Mouse (Mus musculus): ENCODE results near the gene Mc3r.
A peak's percentile ranks its signal among the peaks of the same experiment; 100 is the strongest.

Mc3r gene

DNA sequence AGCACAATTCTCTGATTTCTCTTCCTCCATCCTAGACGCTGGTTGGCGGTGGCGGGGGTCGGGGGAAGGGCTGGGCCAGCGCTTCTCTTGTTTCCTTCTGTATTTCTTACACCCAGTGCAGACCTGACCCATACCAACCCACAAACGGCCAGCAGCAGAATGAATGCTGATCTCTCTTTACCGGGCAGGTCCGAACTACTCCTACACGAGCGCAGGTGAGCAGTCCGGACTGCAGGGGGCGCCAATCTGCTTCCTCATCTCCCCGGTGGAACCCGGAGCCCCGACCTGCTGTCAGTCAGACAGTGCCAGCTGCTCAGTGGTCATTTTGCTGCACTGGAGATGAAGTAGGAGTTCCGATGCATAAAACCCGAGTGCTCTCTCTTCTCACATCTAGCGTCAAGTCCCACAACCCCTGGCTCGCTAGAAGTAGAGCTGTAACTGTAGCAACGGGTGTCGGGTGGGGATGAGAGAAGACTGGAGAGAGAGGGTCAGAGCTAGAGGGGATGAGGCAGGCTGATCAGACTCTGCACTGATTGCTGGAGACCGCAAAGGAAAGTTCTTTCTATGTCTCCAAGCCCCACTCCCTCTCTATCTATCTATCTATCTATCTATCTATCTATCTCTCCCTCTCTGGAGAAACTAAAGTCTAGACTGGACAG is at the start of gene Mc3r:
Mc3r (plus strand) TSS at position 387 of the 659 bp plus-strand sequence.
- peak; percentile 74 for DNase-seq (ENCODE audit: low spot score)

DNA sequence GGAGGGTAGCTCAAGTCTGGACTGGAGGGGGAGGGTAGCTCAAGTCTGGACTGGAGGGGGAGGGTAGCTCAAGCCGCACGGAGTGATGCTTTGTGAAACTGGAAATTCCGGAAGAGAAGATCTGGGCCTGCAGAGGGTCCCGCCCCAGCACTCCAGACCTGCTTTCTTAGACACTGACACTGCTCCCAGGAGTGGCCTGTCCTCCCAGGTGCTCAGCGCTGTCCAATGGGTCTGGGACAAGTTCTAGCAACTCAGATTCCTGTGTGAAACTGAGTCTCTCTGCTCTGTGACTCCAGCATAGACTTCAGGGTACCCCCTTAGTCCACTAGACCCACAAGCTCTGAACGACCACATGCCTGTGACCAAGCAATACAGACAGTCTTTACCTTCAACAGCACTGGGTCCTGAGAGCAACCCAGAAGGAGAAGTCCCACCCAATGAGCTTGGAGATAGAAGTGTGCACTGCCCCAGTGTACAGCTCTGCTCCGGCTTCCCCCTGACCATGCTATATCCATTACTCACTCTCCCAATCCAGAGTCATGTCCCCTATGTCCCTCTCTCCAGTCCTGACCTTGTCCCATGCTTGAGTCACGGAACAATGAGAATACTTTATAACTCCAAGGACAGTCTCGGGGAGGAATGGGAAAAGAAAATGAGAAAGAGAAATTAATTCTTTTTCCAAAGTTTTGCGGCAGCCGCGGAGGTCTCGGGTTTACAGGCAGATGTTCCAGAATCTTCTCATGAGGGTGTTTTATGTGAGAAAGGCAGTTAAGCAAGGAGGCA is 46.1 kb upstream of the Mc3r start:
- DNase-seq (ENCODE audit: low spot score) = no peak

DNA sequence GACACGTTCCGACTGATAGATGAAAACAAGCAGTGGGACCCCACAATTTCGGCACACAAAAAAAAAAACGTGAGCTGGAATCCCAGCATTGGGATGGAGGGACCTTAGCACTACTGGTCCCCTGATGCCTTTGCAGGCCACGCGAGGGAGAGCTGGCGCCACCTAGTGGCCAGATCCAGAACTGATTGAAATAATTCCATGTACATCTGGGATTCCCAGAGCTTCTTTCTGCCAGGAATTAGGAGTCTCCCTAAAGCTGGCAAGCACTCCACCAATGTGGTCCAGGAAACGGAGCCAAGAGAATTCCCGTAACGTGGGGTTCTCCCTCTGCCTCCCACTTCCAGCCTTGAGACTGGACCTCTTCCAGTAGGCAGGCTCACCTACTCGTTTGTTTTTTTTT is 41.3 kb upstream of the Mc3r start:
- DNase-seq (ENCODE audit: low spot score) = peak; percentile 66

- DNase-seq (ENCODE audit: low spot score) = no peak
Measured at GRCm38 (mm10) chr2:172213480-172213879, 34.8 kb upstream of the Mc3r start.

- DNase-seq (ENCODE audit: low spot score) = no peak
Measured at GRCm38 (mm10) chr2:172214336-172214735, 34.0 kb upstream of the Mc3r start.

- DNase-seq (ENCODE audit: low spot score) = no peak
Measured at GRCm38 (mm10) chr2:172215508-172216162, 32.7 kb upstream of the Mc3r start.

DNA sequence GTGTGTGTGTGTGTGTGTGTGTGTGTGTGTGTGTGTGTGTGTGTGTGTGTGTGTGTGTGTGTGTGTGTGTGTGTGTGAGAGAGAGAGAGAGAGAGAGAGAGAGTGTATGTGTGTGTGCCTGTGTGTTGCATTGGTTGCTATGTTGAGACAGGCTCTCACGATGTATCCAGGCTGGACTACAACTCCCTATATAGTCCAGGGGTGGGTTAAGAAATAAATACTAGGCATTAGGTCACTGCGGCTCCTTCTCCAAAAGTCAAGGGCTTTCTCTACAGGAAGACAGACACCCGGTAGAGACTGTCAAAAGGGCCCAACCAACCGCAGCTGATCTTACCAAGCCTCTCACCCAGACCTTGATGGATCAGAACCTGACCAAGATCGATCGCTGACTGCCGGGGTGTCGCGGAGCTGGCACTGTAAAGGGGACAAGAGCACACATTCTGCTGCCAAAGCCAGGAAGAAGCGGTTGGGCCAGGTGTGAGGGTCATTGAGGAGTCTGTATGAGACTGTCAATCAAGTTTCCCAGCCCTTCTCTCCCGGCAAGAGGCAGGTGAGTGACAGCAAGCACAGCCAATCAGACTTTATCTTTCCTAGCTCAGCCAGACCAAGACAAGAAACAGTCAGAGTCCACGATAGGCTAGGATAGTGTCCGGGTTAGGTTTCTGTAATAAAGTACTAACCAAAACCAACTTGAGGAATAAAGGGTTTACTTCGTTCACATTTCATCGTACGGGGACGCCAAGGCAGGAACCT is 32.0 kb upstream of the Mc3r start:
- DNase-seq (ENCODE audit: low spot score) = peak; percentile 53

GRCm38 (mm10) chr2:172217886-172218285 is 30.4 kb upstream of the Mc3r start:
- DNase-seq (ENCODE audit: low spot score) = no peak

- DNase-seq (ENCODE audit: low spot score) = no peak
Measured at GRCm38 (mm10) chr2:172219186-172219585, 29.1 kb upstream of the Mc3r start.

DNA sequence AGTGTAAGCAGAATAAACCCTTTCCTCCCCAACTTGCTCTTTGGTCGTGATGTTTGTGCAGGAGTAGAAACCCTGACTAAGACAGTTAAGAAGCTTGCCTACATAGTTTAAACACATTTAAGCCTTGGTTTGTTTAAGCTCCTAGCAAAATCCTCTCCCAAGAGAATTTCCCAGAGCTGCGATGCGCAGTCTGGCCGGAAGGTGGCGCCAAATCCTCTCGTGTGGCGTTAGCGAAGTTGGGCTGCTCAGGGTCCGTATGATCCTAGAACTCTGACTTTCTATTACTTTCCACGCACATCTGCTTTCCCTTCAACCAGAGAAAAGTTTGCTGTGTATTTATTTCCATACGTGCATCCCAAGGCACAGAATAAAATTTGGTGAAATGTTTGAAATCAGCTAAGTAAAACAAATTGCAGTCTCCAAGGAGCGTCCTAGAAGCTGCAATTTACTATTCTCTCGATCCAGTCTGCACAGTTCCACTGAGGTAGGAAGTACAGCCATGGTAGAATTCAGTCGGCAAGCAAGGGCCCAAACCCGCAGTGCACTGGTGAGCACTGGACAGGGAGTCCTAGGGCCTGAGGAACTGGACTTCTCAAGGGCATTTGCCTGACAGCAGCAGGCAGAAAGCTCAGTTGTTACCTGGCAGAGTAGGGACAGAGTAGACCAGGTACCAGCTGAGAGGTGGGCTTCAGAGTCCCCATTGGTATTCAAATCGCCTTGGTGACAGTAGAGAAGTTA is 26.5 kb upstream of the Mc3r start:
- peak; percentile 25 for DNase-seq (ENCODE audit: low spot score)

DNA sequence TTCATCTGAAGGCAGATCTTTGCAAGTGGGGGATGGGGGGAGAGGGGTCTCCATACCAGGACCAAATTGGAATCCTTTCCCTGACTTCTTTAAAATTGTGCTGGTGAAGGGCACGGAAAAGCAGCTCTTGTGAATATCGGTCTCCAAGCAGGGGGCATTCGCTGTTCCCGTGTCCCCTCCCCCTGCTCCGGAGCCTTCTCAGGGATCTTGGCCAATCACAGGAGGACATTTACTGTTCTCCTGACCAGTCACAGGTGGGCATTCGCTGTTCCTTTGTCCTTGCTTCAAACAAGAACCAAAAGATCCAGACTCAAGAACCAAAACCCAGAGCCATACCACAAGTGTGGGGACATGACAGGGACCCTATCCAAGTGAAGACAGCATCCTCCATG is 25.9 kb upstream of the Mc3r start:
- DNase-seq (ENCODE audit: low spot score) = peak; percentile 48

DNA sequence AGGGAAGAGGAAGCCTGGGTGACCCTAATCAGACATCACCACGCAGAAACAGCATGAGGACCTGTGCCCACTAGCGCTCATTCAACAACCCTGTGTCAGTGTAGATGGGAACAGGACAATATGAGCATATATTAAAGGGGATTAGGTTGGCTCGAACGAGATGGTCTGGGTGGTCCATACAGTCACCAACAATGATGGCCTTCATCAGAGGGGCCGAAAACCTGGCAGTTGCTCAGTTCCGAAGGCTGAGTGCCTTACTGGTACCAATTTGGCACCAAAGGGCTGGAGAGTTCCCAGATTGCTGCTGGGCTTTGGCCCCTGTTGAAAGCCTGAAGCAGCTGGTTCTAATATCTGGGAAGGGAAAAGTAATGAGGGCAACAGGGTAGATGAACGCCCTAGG is 25.4 kb upstream of the Mc3r start:
- no peak for DNase-seq (ENCODE audit: low spot score)

GRCm38 (mm10) chr2:172223451-172224200 is 24.7 kb upstream of the Mc3r start:
- DNase-seq (ENCODE audit: low spot score) = no peak

DNA sequence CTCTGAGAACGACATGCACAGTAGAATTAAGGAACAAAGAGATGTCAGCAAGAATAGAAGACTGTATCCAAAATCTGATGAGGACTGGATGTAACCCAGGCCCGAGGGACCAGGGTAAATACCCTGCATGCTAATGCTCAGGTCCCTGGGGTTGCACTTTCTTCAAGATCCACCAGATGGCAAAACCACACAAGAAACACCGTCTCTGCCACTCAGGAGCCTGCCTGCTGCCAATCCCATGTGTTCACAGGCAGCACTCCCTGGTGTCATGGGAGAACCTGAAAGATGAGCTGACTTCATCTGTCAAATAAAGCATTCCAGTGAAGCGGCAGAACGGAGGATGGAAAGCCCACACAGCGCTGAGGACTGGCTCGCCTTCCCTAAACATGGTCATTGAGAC is 21.3 kb upstream of the Mc3r start:
- no peak for DNase-seq (ENCODE audit: low spot score)

- no peak for DNase-seq (ENCODE audit: low spot score)
Measured at GRCm38 (mm10) chr2:172227808-172228207, 20.5 kb upstream of the Mc3r start.

GRCm38 (mm10) chr2:172229190-172229589 is 19.1 kb upstream of the Mc3r start:
- no peak for DNase-seq (ENCODE audit: low spot score)

GRCm38 (mm10) chr2:172230126-172230525 is 18.2 kb upstream of the Mc3r start:
- DNase-seq (ENCODE audit: low spot score) = no peak

- DNase-seq (ENCODE audit: low spot score) = no peak
Measured at GRCm38 (mm10) chr2:172238220-172238619, 10.1 kb upstream of the Mc3r start.

GRCm38 (mm10) chr2:172241031-172241430 is 7.3 kb upstream of the Mc3r start:
- peak; percentile 54 for DNase-seq (ENCODE audit: low spot score)

GRCm38 (mm10) chr2:172245497-172245896 is 2.8 kb upstream of the Mc3r start:
- DNase-seq (ENCODE audit: low spot score) = no peak

GRCm38 (mm10) chr2:172249336-172249735 is 1.0 kb downstream of the Mc3r start:
- DNase-seq (ENCODE audit: low spot score) = peak; percentile 60

All from testis, postnatal 14 days (tissue).